In the genomic region with DNA sequence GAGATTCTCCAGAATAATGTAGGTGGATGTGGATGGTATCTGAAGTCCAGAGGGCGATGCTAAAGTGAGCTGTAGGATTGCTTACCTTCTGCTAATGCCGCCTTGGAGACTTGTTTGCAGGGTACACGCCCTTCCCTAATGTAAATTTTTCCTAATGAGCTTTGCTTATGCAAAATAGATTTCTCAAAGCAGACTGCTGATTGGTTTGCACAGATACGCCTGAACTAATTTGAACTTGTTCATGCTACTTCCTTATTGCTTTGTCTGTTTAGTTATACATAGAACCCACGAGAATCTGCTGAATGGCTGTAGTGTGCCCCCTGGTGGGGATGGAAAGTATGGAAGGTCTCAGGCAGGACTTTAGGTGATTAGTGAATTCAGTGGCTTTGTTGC, we compare ENCODE assay signal across 8 mouse cellular contexts. TPM values are rescaled to one million over a fixed set of nuclear protein-coding genes. Genes with fewer than 3 reads are reported as not detected.
DNase-seq lines count a peak whose midpoint lies in the region; ATAC-seq and TF ChIP-seq lines count a peak whose summit lies in the region.

No protein-coding gene starts in this region.

- no peaks in the 10 kb centered on the region for H3K9me3 ChIP-seq in forebrain, embryonic 11.5 days (ENCODE audit: control insufficient read depth, low read length)

- H3K4me1 ChIP-seq in cerebellum, adult 2 months (ENCODE audit: control insufficient read depth, insufficient read depth, low read length): peaks cover 12% of the 10 kb centered on the region
- H3K4me1 ChIP-seq in forebrain, embryonic 11.5 days (replicated peaks; ENCODE audit: control insufficient read depth, insufficient read depth, low read length): no peaks in the 10 kb centered on the region; the same call in 1 of the 2 replicates

- no peak overlapping the region for H3K9ac ChIP-seq in forebrain, embryonic 11.5 days (ENCODE audit: low read length)

- 72% methylated on average over 5 of the region's 5 CpGs for WGBS in cerebellum, adult 2 months
- WGBS in forebrain, embryonic 11.5 days: 61% methylated on average over 5 of the region's 5 CpGs

- no peak overlapping the region; the same call in 1 of the 2 replicates for H3K4me2 ChIP-seq in forebrain, embryonic 11.5 days (ENCODE audit: low read depth, low read length, severe bottlenecking)

- peaks cover 6% of the 10 kb centered on the region for H3K36me3 ChIP-seq in forebrain, embryonic 11.5 days (ENCODE audit: control insufficient read depth, insufficient read depth, low read length)

- TF ChIP-seq CTCF in cerebellum, adult 2 months (IDR thresholded peaks at IDR 0.05; ENCODE audit: borderline replicate concordance, insufficient read depth, low read depth, low read length): peak; percentile 64; the same call in 1 of the 2 replicates

- peak overlapping the region; percentile 57; the same call in 1 of the 2 replicates for H3K27ac ChIP-seq in cerebellum, adult 2 months (ENCODE audit: insufficient read depth, low read length)
- peak overlapping the region; percentile 80 for H3K27ac ChIP-seq in forebrain, embryonic 11.5 days (ENCODE audit: low read depth, low read length)

- H3K27me3 ChIP-seq in cerebellum, adult 2 months (ENCODE audit: control insufficient read depth, insufficient read depth, low read length): no peaks in the 10 kb centered on the region
- no peaks in the 10 kb centered on the region for H3K27me3 ChIP-seq in forebrain, embryonic 11.5 days (ENCODE audit: control insufficient read depth, insufficient read depth, low read length)

- no peak overlapping the region for H3K4me3 ChIP-seq in cerebellum, adult 2 months (replicated peaks; ENCODE audit: insufficient read depth, low read depth, low read length)
- no peak overlapping the region for H3K4me3 ChIP-seq in forebrain, embryonic 11.5 days (ENCODE audit: low read depth, low read length)

- no peak for ATAC-seq in cerebellum, adult (ENCODE audit: insufficient number of reproducible peaks, low FRiP score, low TSS enrichment)
- peak; percentile 48 for ATAC-seq in forebrain, embryonic 11.5 days (replicated peaks; ENCODE audit: low FRiP score)
- peak; percentile 75 for ATAC-seq in megakaryocyte, adult 5-6 weeks (ENCODE audit: poor library complexity, severe bottlenecking)

- TF ChIP-seq POLR2A in cerebellum, adult 2 months (IDR thresholded peaks at IDR 0.05; ENCODE audit: borderline replicate concordance, insufficient read depth, low read length): no peak

- DNase-seq in cerebellum, adult 2 months: peak; percentile 55 to 60
- DNase-seq in adrenal gland, adult 8-10 months: peak; percentile 47
- DNase-seq in forebrain, embryonic 11.5 days (ENCODE audit: low spot score): peak; percentile 83
- DNase-seq in heart, postnatal 4 days: peak; percentile 76
- peak; percentile 62 to 69 for DNase-seq in layer of hippocampus, postnatal 10 days (ENCODE audit: low spot score in 2 of 2)
- DNase-seq in right cerebral cortex, postnatal 14 days: peak; percentile 71

RNA-seq across cellular contexts. Expression of gene Atf7ip, which starts 49.6 kb away (rescaled TPM):
- polyA plus RNA-seq in cerebellum, adult 2 months (2012; rRNA removed): 70.5 and 83.0 TPM in 2 replicates
- 100 to 1,000 TPM in 2 of 4 experiments, 10 to 100 TPM in 2; 79.2 to 127 (median 99.1) TPM for total RNA-seq in adrenal gland, adult 8-10 months (2022)
- polyA plus RNA-seq in forebrain, embryonic 11.5 days (2014; fragmentation: Nextera tagmentation; extraction: Ambion mirVana): 57.8 and 66.6 TPM in 2 replicates
- 100 to 1,000 TPM; 107 to 108 TPM for total RNA-seq in heart, postnatal 4 days (2021)
- total RNA-seq in layer of hippocampus, postnatal 10 days (2021): 100 to 1,000 TPM; 139 to 148 TPM
- total RNA-seq in megakaryocyte, adult 5-6 weeks (2015): 101 and 129 TPM in 2 replicates
- total RNA-seq in megakaryocyte, adult 5-6 weeks (2017): 80.1 and 84.8 TPM in 2 replicates
